Mouse (Mus musculus) myocyte (in vitro differentiated cells): ENCODE measurements around the gene Man1c1.

Experiments used
- E2F4 ChIP-seq: IDR thresholded peaks from one replicate; pipeline ENCODE4 v1.6.1; 2011; ENCODE audit warnings: mild to moderate bottlenecking, control low read depth, moderate library complexity; ENCODE audit not compliant: insufficient read depth
- MAX ChIP-seq: IDR thresholded peaks from one replicate; pipeline ENCODE4 v1.6.1; 2011; ENCODE audit warnings: low read depth, mild to moderate bottlenecking, control low read depth
- MYOD1 ChIP-seq, 3 experiments: IDR thresholded peaks; one replicate each; pipeline ENCODE4 v1.6.1; 2011; ENCODE audit warnings: control low read depth in 2 of 3, low read depth in 2 of 3, mild to moderate bottlenecking in 2 of 3, moderate library complexity in 1 of 3; ENCODE audit not compliant: insufficient read length in 2 of 3, control insufficient read depth in 1 of 3
- MYOG ChIP-seq, 3 experiments: IDR thresholded peaks; one replicate each; pipeline ENCODE4 v1.6.1; 2011; ENCODE audit warnings: control low read depth in 2 of 3, low read depth in 2 of 3, mild to moderate bottlenecking in 2 of 3; ENCODE audit not compliant: insufficient read length in 2 of 3, control insufficient read depth in 1 of 3, insufficient read depth in 1 of 3
- POLR2A ChIP-seq: IDR thresholded peaks from one replicate; pipeline ENCODE4 v1.6.1; 2011; ENCODE audit warnings: low read depth, mild to moderate bottlenecking, control low read depth, moderate library complexity; ENCODE audit not compliant: insufficient read length
- POLR2AphosphoS2 ChIP-seq: IDR thresholded peaks from one replicate; pipeline ENCODE4 v1.6.1; 2011; ENCODE audit warnings: low read depth, control low read depth; ENCODE audit not compliant: insufficient read length
- REST ChIP-seq: IDR thresholded peaks from one replicate; pipeline ENCODE4 v1.6.1; 2011; ENCODE audit warnings: mild to moderate bottlenecking, control low read depth, moderate library complexity; ENCODE audit not compliant: insufficient read depth, insufficient read length
- TCF12 ChIP-seq: IDR thresholded peaks from one replicate; pipeline ENCODE4 v1.6.1; 2011; ENCODE audit warnings: mild to moderate bottlenecking, control low read depth; ENCODE audit not compliant: poor library complexity, insufficient read depth, severe bottlenecking
- TCF3 ChIP-seq: IDR thresholded peaks from one replicate; pipeline ENCODE4 v1.6.1; 2011; ENCODE audit warnings: low read depth, control low read depth; ENCODE audit not compliant: insufficient read length
- USF1 ChIP-seq: IDR thresholded peaks from one replicate; pipeline ENCODE4 v1.6.1; 2011; ENCODE audit warnings: low read depth, mild to moderate bottlenecking, control low read depth, moderate library complexity

DNA sequence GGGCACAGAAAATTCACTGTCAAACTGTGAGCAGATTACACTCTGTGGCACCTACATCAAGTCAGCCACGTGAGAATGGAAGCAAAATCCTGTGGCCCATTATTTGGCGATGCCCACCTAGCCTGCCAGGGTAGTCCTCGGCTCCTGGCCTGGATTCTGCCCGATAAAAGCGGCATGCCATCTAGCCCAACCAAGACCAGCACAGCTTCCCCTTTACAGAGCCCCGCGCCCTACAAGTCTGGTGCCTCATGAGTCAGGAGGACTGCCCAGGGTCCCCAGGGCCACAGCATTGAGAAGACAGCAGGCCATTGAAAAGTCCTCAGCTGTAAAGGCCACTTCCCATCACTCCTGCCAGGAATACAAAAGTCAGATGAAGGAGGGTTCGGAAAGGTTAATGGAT is 31.8 kb downstream of the Man1c1 start:
- TF ChIP-seq USF1, result no peak
- TF ChIP-seq MYOG (IDR thresholded peaks at IDR 0.05; ENCODE audit: control insufficient read depth in 1 of 3, insufficient read depth in 1 of 3, insufficient read length in 2 of 3, low read depth in 2 of 3), result no peak
- TF ChIP-seq POLR2AphosphoS2, result no peak
- no peak for TF ChIP-seq REST
- no peak for TF ChIP-seq POLR2A
- TF ChIP-seq TCF3, result no peak
- TF ChIP-seq E2F4, result no peak
- no peak for TF ChIP-seq MAX
- no peak for TF ChIP-seq TCF12
- TF ChIP-seq MYOD1 (IDR thresholded peaks at IDR 0.05; ENCODE audit: control insufficient read depth in 1 of 3, insufficient read length in 2 of 3, low read depth in 2 of 3), result no peak
